ENCODE assay signal across 24 mouse cellular contexts in genomic region chr3:88636555-88636986, GRCm38 (mm10). TPM values are rescaled to one million over a fixed set of nuclear protein-coding genes. Genes with fewer than 3 reads are reported as not detected.
DNase-seq lines count a peak whose midpoint lies in the region; ATAC-seq lines count a peak whose summit lies in the region.
"Had no signal": no experiment of that assay in that cellular context is flagged by ENCODE, and none has a peak within 500 bp of the region (broad histone marks: within the 10 kb centered on the region; RNA-seq: fewer than 3 reads in every experiment).

No protein-coding gene starts in this region.

- ATAC-seq in heart, embryonic 15.5 days (replicated peaks; ENCODE audit: insufficient number of reproducible peaks, insufficient read depth, low FRiP score, low read depth), result peak; percentile 37
- no peak for ATAC-seq in erythroid progenitor cell, adult 5-6 weeks (replicated peaks; ENCODE audit: low FRiP score, poor library complexity, severe bottlenecking)
- ATAC-seq: inflammation-experienced regulatory T-cells, adult 6 months; liver, embryonic 12.5 days; midbrain, embryonic 13.5 days had no signal

- H3K4me3 ChIP-seq in heart, embryonic 15.5 days, result no peak overlapping the region
- H3K4me3 ChIP-seq: embryonic facial prominence, embryonic 12.5 days; hindbrain, embryonic 12.5 days; liver, embryonic 12.5 days; lung, embryonic 15.5 days; midbrain, embryonic 13.5 days had no signal

- H3K4me2 ChIP-seq in heart, embryonic 15.5 days, result peak overlapping the region; percentile 15; the same call in 1 of the 2 replicates
- H3K4me2 ChIP-seq: embryonic facial prominence, embryonic 12.5 days; hindbrain, embryonic 12.5 days; liver, embryonic 12.5 days; lung, embryonic 15.5 days; midbrain, embryonic 13.5 days had no signal

- H3K27ac ChIP-seq in heart, embryonic 15.5 days, result peak overlapping the region; percentile 85
- H3K27ac ChIP-seq: embryonic facial prominence, embryonic 12.5 days; hindbrain, embryonic 12.5 days; liver, embryonic 12.5 days; lung, embryonic 15.5 days; midbrain, embryonic 13.5 days had no signal

- H3K9ac ChIP-seq in heart, embryonic 15.5 days, result no peak overlapping the region
- H3K9ac ChIP-seq: embryonic facial prominence, embryonic 12.5 days; hindbrain, embryonic 12.5 days; liver, embryonic 12.5 days; lung, embryonic 15.5 days; midbrain, embryonic 13.5 days had no signal

- no peaks in the 10 kb centered on the region for H3K9me3 ChIP-seq in heart, embryonic 15.5 days (replicated peaks)
- H3K9me3 ChIP-seq: embryonic facial prominence, embryonic 12.5 days; hindbrain, embryonic 12.5 days; liver, embryonic 12.5 days; lung, embryonic 15.5 days; midbrain, embryonic 13.5 days had no signal

- peaks cover 87% of the 10 kb centered on the region for H3K36me3 ChIP-seq in heart, embryonic 15.5 days

- no peaks in the 10 kb centered on the region for H3K27me3 ChIP-seq in heart, embryonic 15.5 days
- H3K27me3 ChIP-seq: embryonic facial prominence, embryonic 12.5 days; hindbrain, embryonic 12.5 days; liver, embryonic 12.5 days; lung, embryonic 15.5 days; midbrain, embryonic 13.5 days had no signal

- DNase-seq in heart, adult 11 months, result peak; percentile 87
- DNase-seq in heart, adult 9 months (ENCODE audit: low spot score in 2 of 2), result no peak
- peak; percentile 40 for DNase-seq in kidney, postnatal 10 days
- no peak for DNase-seq in kidney, adult 18-20 months
- DNase-seq in R1 (ENCODE audit: low read depth, low spot score), result peak; percentile 43
- no peak for DNase-seq in spleen, postnatal 10 days (ENCODE audit: low spot score in 2 of 2)
- DNase-seq: adrenal gland, postnatal 25 days; B cell, adult 2 months; cerebellum, adult 2 months; retina, postnatal 1 day had no signal

- H3K4me1 ChIP-seq in heart, embryonic 15.5 days (replicated peaks), result peaks cover 38% of the 10 kb centered on the region
- H3K4me1 ChIP-seq: embryonic facial prominence, embryonic 12.5 days; hindbrain, embryonic 12.5 days; midbrain, embryonic 13.5 days had no signal

- WGBS in heart, embryonic 15.5 days, result 48% methylated on average over 8 of the region's 8 CpGs

RNA-seq across cellular contexts. Expression of gene Rxfp4, which starts 16.4 kb away (rescaled TPM):
- polyA plus RNA-seq in heart, embryonic 15.5 days (2015; fragmentation: Nextera tagmentation; extraction: Ambion mirVana), result not detected in 2 replicates
- total RNA-seq in erythroid progenitor cell, adult 5-6 weeks (2015; ENCODE audit: low replicate concordance), result not detected in 2 replicates
- total RNA-seq in erythroid progenitor cell, adult 5-6 weeks (2017; ENCODE audit: low replicate concordance), result not detected in 2 replicates
- total RNA-seq: adrenal gland, postnatal 25 days; gastrocnemius, postnatal 4 days; left cerebral cortex, adult 18-20 months; neutrophil, adult 5-6 weeks had no signal
- polyA plus RNA-seq: cerebellum, adult 2 months; embryonic facial prominence, embryonic 12.5 days; hindbrain, embryonic 12.5 days; inflammation-experienced regulatory T-cells, adult 6 months; limb, embryonic 11.5 days; liver, embryonic 12.5 days; lung, embryonic 15.5 days; midbrain, embryonic 13.5 days; small intestine, adult 2 months; thymus, postnatal 0 days had no signal

RNA-seq across cellular contexts. Expression of gene Arhgef2, which starts 30.8 kb away (rescaled TPM):
- 72.8 and 82.5 TPM in 2 replicates for polyA plus RNA-seq in heart, embryonic 15.5 days (2015; fragmentation: Nextera tagmentation; extraction: Ambion mirVana)
- total RNA-seq in erythroid progenitor cell, adult 5-6 weeks (2015; ENCODE audit: low replicate concordance), result 17.7 and 23.9 TPM in 2 replicates
- 12.7 and 15.7 TPM in 2 replicates for total RNA-seq in erythroid progenitor cell, adult 5-6 weeks (2017; ENCODE audit: low replicate concordance)

RNA-seq across cellular contexts. Expression of gene Khdc4, which starts 49.0 kb away (rescaled TPM):
- polyA plus RNA-seq in heart, embryonic 15.5 days (2015; fragmentation: Nextera tagmentation; extraction: Ambion mirVana), result 61.3 and 69.2 TPM in 2 replicates
- 56.9 and 69.2 TPM in 2 replicates for total RNA-seq in erythroid progenitor cell, adult 5-6 weeks (2015; ENCODE audit: low replicate concordance)
- total RNA-seq in erythroid progenitor cell, adult 5-6 weeks (2017; ENCODE audit: low replicate concordance), result 37.8 and 62.8 TPM in 2 replicates

Comparison
In these comparisons a context has a peak if more than half of its experiments do, and no peak if none do; other contexts are left out.
1. DNase-seq: peak in heart, adult 11 months (single experiment), kidney, postnatal 10 days (single experiment) and R1 (single experiment); none in heart, adult 9 months (0 of 2), kidney, adult 18-20 months (single experiment) and spleen, postnatal 10 days (0 of 2).